Mouse (Mus musculus) hindbrain, embryonic 12.5 days (tissue): ENCODE measurements around the gene Foxd1. TPM values are rescaled to one million over a fixed set of nuclear protein-coding genes. Genes with fewer than 3 reads are reported as not detected.

Experiments used
- ATAC-seq: fragments of 200-750 bp; cut with Nextera tagmentation; 2 replicates; pipeline ENCODE4 v1.8.0; 2017; ENCODE audit warnings: moderate TSS enrichment; ENCODE audit not compliant: low FRiP score
- H3K27ac ChIP-seq: fragments of 300-500 bp; sonication (generic); 2 replicates; pipeline ENCODE4 v1.5.1; 2016; ENCODE audit warnings: mild to moderate bottlenecking
- H3K27me3 ChIP-seq: fragments of 300-500 bp; sonication (generic); 2 replicates; pipeline ENCODE4 v1.6.1; 2016; ENCODE audit warnings: mild to moderate bottlenecking
- H3K36me3 ChIP-seq: fragments of 300-500 bp; sonication (generic); 2 replicates; pipeline ENCODE4 v1.6.1; 2016; ENCODE audit warnings: mild to moderate bottlenecking
- H3K4me1 ChIP-seq: fragments of 300-500 bp; sonication (generic); 2 replicates; pipeline ENCODE4 v1.6.1; 2016
- H3K4me2 ChIP-seq: fragments of 300-500 bp; sonication (generic); replicated peaks from 2 replicates; pipeline ENCODE4 v1.6.1; 2016; ENCODE audit warnings: mild to moderate bottlenecking
- H3K4me3 ChIP-seq: fragments of 300-500 bp; sonication (generic); 2 replicates; pipeline ENCODE4 v1.5.1; 2016; ENCODE audit warnings: mild to moderate bottlenecking
- H3K9ac ChIP-seq: fragments of 300-500 bp; sonication (generic); 2 replicates; pipeline ENCODE4 v1.6.1; 2016; ENCODE audit warnings: mild to moderate bottlenecking, moderate library complexity
- H3K9me3 ChIP-seq: fragments of 300-500 bp; sonication (generic); replicated peaks from 2 replicates; pipeline ENCODE4 v1.6.1; 2016; ENCODE audit warnings: mild to moderate bottlenecking
- WGBS: fragments of 180-500 bp; shearing (Covaris S2); methylation state at CpG from one replicate; pipeline ENCODE4 v1.1.7; 2016; 5-methylcytosine and 5-hydroxymethylcytosine counted together
- polyA plus RNA-seq: library from polyadenylated mRNA; unstranded; fragments of >200 nt; fragmentation: Nextera tagmentation; extraction: Ambion mirVana; gene quantifications from 2 replicates; pipeline ENCODE4 v1.2.1, GENCODE M21; 2016

Gene Foxd1
- polyA plus RNA-seq, 1 experiment from 2014 or later, result 7.0 TPM

GRCm38 (mm10) chr13:98393356-98394070, 39.5 kb downstream of the Foxd1 start:
- H3K27ac ChIP-seq, result no peak overlapping the region
- no peak for ATAC-seq

More at GRCm38 (mm10) chr13:98393356-98394070, 39.5 kb downstream of the Foxd1 start:
- Histone ChIP-seq H3K4me1 (peaks cover 15% of the 10 kb centered on the region), H3K9ac (no peak overlapping the region), H3K9me3 (no peaks in the 10 kb centered on the region), H3K4me3 (no peak overlapping the region), H3K27me3 (peaks cover 61% of the 10 kb centered on the region), H3K36me3 (no peaks in the 10 kb centered on the region), H3K4me2 (no peak overlapping the region)
- 31% methylated on average over 10 of the region's 10 CpGs for WGBS

Other genes starting within 250 kb of the Foxd1 start
- 13.7 and 16.7 TPM in 2 replicates for gene Arhgef28, start 147.8 kb upstream of the Foxd1 start, polyA plus RNA-seq
- gene Utp15, start 91.2 kb upstream of the Foxd1 start, polyA plus RNA-seq, result 35.0 and 36.1 TPM in 2 replicates
- gene Ankra2, start 91.2 kb upstream of the Foxd1 start, polyA plus RNA-seq, result 42.2 and 44.8 TPM in 2 replicates
- gene Gm21976, start 74.4 kb upstream of the Foxd1 start, polyA plus RNA-seq, result not detected in 2 replicates
- gene Btf3, start 37.2 kb upstream of the Foxd1 start, polyA plus RNA-seq, result 631 and 677 TPM in 2 replicates
- 0.74 TPM in 1 of 2 replicates, not detected in the other for gene Gm10320, start 137.8 kb downstream of the Foxd1 start, polyA plus RNA-seq